In the genomic region with DNA sequence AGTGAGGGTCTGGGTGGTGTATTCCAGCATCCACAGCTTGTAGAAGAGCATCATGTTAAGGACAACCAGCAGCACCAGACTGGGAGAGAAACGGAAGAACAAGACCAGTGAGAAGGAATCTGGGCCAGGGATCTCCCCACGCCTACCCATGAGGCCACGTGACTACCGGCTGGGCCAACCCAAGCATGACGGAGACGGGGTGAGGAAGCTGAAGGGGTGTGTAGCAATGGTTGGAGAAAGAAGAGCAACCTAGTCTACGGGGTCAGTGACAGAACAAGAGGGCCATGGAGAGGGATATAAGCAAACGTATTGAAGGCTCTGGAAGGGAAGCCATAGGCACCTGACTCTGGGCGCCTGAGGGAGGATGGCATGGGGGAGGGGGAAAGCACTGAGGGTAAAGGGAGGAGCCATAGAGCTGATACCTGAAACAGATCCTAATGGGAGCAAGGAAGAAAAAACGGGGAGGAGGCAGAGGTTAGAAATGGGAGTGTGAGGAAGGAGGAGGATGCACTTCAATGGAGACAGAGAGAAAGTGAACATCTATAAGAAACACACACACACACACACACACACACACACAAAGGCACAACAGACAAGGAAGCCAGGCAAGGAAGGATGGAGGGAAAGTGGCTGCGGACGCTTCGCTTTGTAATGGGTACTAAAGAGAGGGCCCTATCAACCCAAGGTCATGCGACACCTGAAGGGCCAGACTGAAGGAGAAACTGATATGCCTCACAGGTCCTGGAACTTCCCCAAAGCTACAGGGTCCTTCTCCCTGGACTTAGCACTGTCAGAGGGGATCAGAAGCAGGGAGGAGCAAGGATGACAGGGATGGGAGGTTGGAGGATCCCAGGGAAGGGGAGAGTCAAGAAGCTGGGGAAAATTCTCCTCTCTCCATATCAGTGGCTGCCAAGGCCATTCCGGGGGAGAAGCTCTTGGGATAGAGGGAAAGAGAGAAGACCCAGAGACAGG, we compare ENCODE assay signal across 26 mouse cellular contexts. TPM values are rescaled to one million over a fixed set of nuclear protein-coding genes. Genes with fewer than 3 reads are reported as not detected.
DNase-seq lines count a peak whose midpoint lies in the region; ATAC-seq and TF ChIP-seq lines count a peak whose summit lies in the region.
"Had no signal": no experiment of that assay in that cellular context is flagged by ENCODE, and none has a peak within 500 bp of the region (broad histone marks: within the 10 kb centered on the region; RNA-seq: fewer than 3 reads in every experiment).

No protein-coding gene starts in this region.

- no peak for TF ChIP-seq CTCF in layer of hippocampus, adult 2 months (conservative IDR thresholded peaks at IDR 0.05)

- peak overlapping the region; percentile 16; the same call in 1 of the 2 replicates for H3K27ac ChIP-seq in layer of hippocampus, adult 2 months
- H3K27ac ChIP-seq: embryonic facial prominence, embryonic 12.5 days; forebrain, embryonic 10.5 days; heart, embryonic 10.5 days; heart, embryonic 15.5 days; limb, embryonic 13.5 days; liver, embryonic 12.5 days; midbrain, embryonic 13.5 days had no signal

- ATAC-seq in erythroid progenitor cell, adult 5-6 weeks (replicated peaks; ENCODE audit: low FRiP score, poor library complexity, severe bottlenecking) = no peak
- ATAC-seq: CD4-positive, CD25-positive, alpha-beta regulatory T cell, adult 4 months; forebrain, embryonic 16.5 days; hindbrain, embryonic 16.5 days; liver, embryonic 12.5 days; liver, postnatal 0 days; midbrain, embryonic 13.5 days had no signal

- DNase-seq in heart, adult 11 months = peak; percentile 83
- DNase-seq in heart, adult 9 months (ENCODE audit: low spot score in 2 of 2) = no peak
- no peak for DNase-seq in layer of hippocampus, adult 2 months (ENCODE audit: low spot score in 2 of 2)
- DNase-seq in layer of hippocampus, postnatal 36 days = no peak
- DNase-seq in kidney, postnatal 36 days = peak; percentile 56 to 61
- DNase-seq in cerebellum, adult 9-11 months = no peak
- DNase-seq: cerebellum, adult 8-10 months; embryo, embryonic 11 days; gastrocnemius, postnatal 10 days; liver, postnatal 0 days; lung, postnatal 4 days; thymus, adult 2 months; thymus, postnatal 36 days had no signal

- no peak overlapping the region for H3K4me3 ChIP-seq in layer of hippocampus, adult 2 months
- H3K4me3 ChIP-seq: embryonic facial prominence, embryonic 12.5 days; forebrain, embryonic 10.5 days; heart, embryonic 10.5 days; heart, embryonic 15.5 days; left cerebral cortex, adult 2 months; limb, embryonic 13.5 days; liver, embryonic 12.5 days; midbrain, embryonic 13.5 days had no signal

RNA-seq across cellular contexts. Expression of a gene that starts 31.3 kb away (rescaled TPM):
- 100 to 1,000 TPM; 254 to 266 TPM for total RNA-seq in layer of hippocampus, adult 2 months (2021)
- 100 to 1,000 TPM; 249 to 260 TPM for total RNA-seq in layer of hippocampus, postnatal 36 days (2021)
- not detected in 2 replicates for total RNA-seq in erythroid progenitor cell, adult 5-6 weeks (2015; ENCODE audit: low replicate concordance)
- total RNA-seq in erythroid progenitor cell, adult 5-6 weeks (2017; ENCODE audit: low replicate concordance) = not detected in 2 replicates
- total RNA-seq: megakaryocyte-erythroid progenitor cell, adult 5-6 weeks had no signal

Comparison
In these comparisons a context has a peak if more than half of its experiments do, and no peak if none do; other contexts are left out.
1. DNase-seq: peak in heart, adult 11 months (single experiment) and kidney, postnatal 36 days (2 of 2); none in heart, adult 9 months (0 of 2), layer of hippocampus, adult 2 months (0 of 2), layer of hippocampus, postnatal 36 days (0 of 2) and cerebellum, adult 9-11 months (single experiment).
2. RNA of a gene that starts 31.3 kb away (total RNA-seq): 254 to 266 TPM in layer of hippocampus, adult 2 months and 249 to 260 TPM in layer of hippocampus, postnatal 36 days; not detected in erythroid progenitor cell, adult 5-6 weeks; every median in the first group is over 100 times any median in the second.